Mouse (Mus musculus) liver, postnatal 0 days (tissue): ENCODE measurements around the gene Dlg2.

ENCODE experiments used
- CTCF ChIP-seq: sonication (generic); IDR thresholded peaks from 2 replicates; pipeline ENCODE4 v1.5.1; 2016; ENCODE audit warnings: antibody characterized with exemption, low read depth
- EP300 ChIP-seq: IDR thresholded peaks from 2 replicates; pipeline ENCODE4 v1.6.1; 2016; ENCODE audit warnings: antibody characterized with exemption, low read depth, mild to moderate bottlenecking

GRCm38 (mm10) chr7:91955584-91955983, 1479.1 kb downstream of the Dlg2 start:
- TF ChIP-seq CTCF, result no peak
- no peak for TF ChIP-seq EP300
